Comparison of ENCODE assay signal across 1 mouse cellular context in the genomic region with DNA sequence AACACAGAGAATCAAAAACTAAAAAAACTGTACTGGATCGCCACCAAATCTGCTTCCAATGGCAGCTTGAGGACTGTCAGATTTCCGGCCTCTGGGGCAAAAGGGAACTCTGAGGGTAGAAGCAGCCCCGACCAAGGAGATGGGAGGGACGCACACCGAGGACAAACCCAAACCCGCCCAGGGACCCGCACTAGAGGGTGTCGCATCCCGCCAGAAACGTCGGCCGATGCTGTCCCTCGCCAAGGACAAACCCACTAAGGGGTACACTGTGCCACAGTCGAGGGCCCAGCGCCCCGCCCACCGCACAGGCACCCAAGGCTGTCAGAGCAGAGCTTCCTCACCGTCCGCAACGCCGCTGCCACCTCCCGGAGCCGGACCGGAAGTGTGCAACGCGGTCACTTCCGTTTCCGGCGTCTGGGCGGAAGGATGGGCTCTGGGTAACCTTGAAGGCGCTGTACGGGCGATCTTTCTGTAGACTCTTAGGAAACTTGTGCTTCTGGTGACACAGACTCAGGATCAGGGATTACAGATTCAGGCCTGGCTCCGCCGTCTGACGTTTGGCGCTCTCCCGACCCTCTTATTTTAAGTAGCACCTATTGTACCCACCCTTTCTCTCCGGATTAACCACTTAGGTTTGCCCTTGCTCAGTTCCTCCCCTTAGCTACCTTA.
TF ChIP-seq lines count a peak whose summit lies in the region.

A gene (minus strand): TSS at position 416 of the 669 bp plus-strand sequence.

TF ChIP-seq in CH12.LX, 34 proteins besides CTCF, POLR2A, EP300 and RAD21 (continued from another document):
- peak; percentile 75; the same call in 1 of the 2 replicates for TF ChIP-seq POLR2AphosphoS2 (IDR thresholded peaks at IDR 0.05; ENCODE audit: low read depth, low read length)
- TF ChIP-seq PAX5 (IDR thresholded peaks at IDR 0.05; ENCODE audit: low read length) = no peak
- TF ChIP-seq NELFE (IDR thresholded peaks at IDR 0.05; ENCODE audit: low read depth, low read length) = peak; percentile 95
- TF ChIP-seq CHD2 (IDR thresholded peaks at IDR 0.05; ENCODE audit: low read length) = no peak
- no peak for TF ChIP-seq ZKSCAN1 (IDR thresholded peaks at IDR 0.05; ENCODE audit: borderline replicate concordance, low read depth, low read length)
- peak; percentile 84; the same call in 1 of the 2 replicates for TF ChIP-seq KAT2A (IDR thresholded peaks at IDR 0.05; ENCODE audit: insufficient replicate concordance, low read length)
- TF ChIP-seq NRF1 (IDR thresholded peaks at IDR 0.05; ENCODE audit: low read depth, low read length) = 0 out of 2 replicates have a peak, but pooled peaks have one; percentile 18
- TF ChIP-seq CHD1 (IDR thresholded peaks at IDR 0.05; ENCODE audit: low read depth, low read length) = no peak
- TF ChIP-seq BHLHE40 (IDR thresholded peaks at IDR 0.05; ENCODE audit: low read depth, low read length) = no peak
- TF ChIP-seq MYC (IDR thresholded peaks at IDR 0.05; ENCODE audit: low read depth, low read length) = peak; percentile 67; the same call in 1 of the 2 replicates
- peak; percentile 88 for TF ChIP-seq TBP (conservative IDR thresholded peaks at IDR 0.05; ENCODE audit: low read depth, low read length)
- TF ChIP-seq ELF1 (IDR thresholded peaks at IDR 0.05; ENCODE audit: low read depth, low read length) = peak; percentile 92
- TF ChIP-seq IRF4 (IDR thresholded peaks at IDR 0.05; ENCODE audit: low read depth, low read length) = peak; percentile 58; the same call in 1 of the 2 replicates
- no peak for TF ChIP-seq USF2 (conservative IDR thresholded peaks at IDR 0.05; ENCODE audit: low read depth, low read length)
- TF ChIP-seq MEF2A (IDR thresholded peaks at IDR 0.05; ENCODE audit: borderline replicate concordance, low read depth, low read length) = peak; percentile 49; the same call in 1 of the 2 replicates
- TF ChIP-seq USF1 (IDR thresholded peaks at IDR 0.05; ENCODE audit: low read depth, low read length) = no peak
- no peak; the same call in 1 of the 2 replicates for TF ChIP-seq GABPA (IDR thresholded peaks at IDR 0.05; ENCODE audit: insufficient replicate concordance, low read depth, low read length)
- 0 out of 2 replicates have a peak, but pooled peaks have one; percentile 49 for TF ChIP-seq RCOR1 (conservative IDR thresholded peaks at IDR 0.05; ENCODE audit: low read depth, low read length)
- TF ChIP-seq SMC3 (IDR thresholded peaks at IDR 0.05; ENCODE audit: low read depth, low read length) = no peak
- no peak for TF ChIP-seq JUN (IDR thresholded peaks at IDR 0.05; ENCODE audit: insufficient read depth, low read depth, low read length)
TF ChIP-seq in CH12.LX: peak in this region for 18.
